Mouse (Mus musculus) layer of hippocampus, postnatal 10 days (tissue): ENCODE data around the gene Olfr291. TPM values are rescaled to one million over a fixed set of nuclear protein-coding genes. Genes with fewer than 3 reads are reported as not detected.

Source experiments
- DNase-seq, 2 experiments: peaks; one replicate each; pipeline ENCODE4 v3.0.0; 2021; ENCODE audit warnings: low spot score in 2 of 2
- long read RNA-seq: library from polyadenylated mRNA; stranded (forward); transcript quantifications from one replicate; pipeline ENCODE4 v2.0.0, GENCODE M21; 2023
- total RNA-seq, 2 experiments: library from RNA; stranded (reverse); gene quantifications; 2 replicates each; pipeline ENCODE4 v1.2.3; 2021

Gene Olfr291
- total RNA-seq: not detected
- long read RNA-seq: 0 reads

GRCm38 (mm10) chr7:84853253-84853652 is at the start of gene Olfr291:
Gene Olfr291 (plus strand): TSS chr7:84853553.
- no peak for DNase-seq

DNA sequence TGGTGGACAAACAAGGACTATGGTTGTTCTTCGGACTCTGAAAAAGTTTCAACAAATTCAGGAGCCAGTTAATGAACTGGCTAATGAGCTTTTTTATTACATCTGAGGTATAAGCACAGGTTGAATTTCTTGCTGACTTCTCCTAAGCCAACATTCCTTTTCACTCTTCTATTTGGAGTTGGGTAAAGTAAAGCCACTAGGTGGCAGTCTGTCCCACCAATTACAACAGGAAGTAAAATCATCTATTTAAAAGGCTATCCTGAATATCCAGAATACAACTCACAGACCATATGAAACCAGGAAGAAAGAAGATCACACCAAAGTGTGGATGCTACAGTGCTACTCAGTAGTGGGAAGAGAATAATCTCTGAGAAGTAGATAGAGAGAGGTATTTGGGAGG is 48.1 kb upstream of the Olfr291 start:
- peak in 1 of 2 experiments; percentile 25 for DNase-seq

DNA sequence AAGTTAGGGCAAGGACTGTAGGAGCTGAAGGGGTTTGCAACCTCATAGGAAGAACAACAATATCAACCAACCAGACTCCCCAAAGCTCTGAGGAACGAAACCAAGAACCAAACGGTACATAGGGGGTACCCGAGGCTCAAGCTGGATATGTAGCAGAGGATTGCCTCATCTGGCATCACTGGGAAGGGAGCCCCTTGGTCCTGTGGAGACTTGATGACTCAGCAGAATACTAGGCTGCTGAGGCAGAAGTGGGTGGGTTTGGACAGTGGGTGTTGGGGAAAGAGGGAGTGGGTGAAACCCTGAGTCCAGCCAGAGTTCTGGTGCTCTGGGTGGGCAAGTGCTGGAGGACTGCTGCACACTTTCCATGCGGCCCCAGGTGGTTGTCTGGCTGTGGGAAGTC is 47.2 kb upstream of the Olfr291 start:
- no peak for DNase-seq

GRCm38 (mm10) chr7:84884530-84884929 is 31.2 kb downstream of the Olfr291 start:
- no peak for DNase-seq

Other genes with a start within 250 kb of the Olfr291 start
- gene Fah, start 246.8 kb upstream of the Olfr291 start, total RNA-seq: 10 to 100 TPM; 15.4 to 15.8 TPM
- gene Zfand6, start 163.6 kb upstream of the Olfr291 start, total RNA-seq: 10 to 100 TPM; 63.7 to 63.9 TPM
- gene Vmn2r65, start 110.6 kb downstream of the Olfr291 start, total RNA-seq: not detected
- gene Vmn2r66, start 158.7 kb downstream of the Olfr291 start, total RNA-seq: not detected